Mouse (Mus musculus) adrenal gland, postnatal 25 days (tissue): ENCODE results near the gene Zbtb18. TPM values are rescaled to one million over a fixed set of nuclear protein-coding genes. Genes with fewer than 3 reads are reported as not detected.
"Not testable (repeated sequence)": the region's sequence is repeated elsewhere in the genome, so short reads cannot be mapped to it uniquely, and the experiment has no call there.

Experiments
- DNase-seq: peaks from one replicate; pipeline ENCODE4 v3.0.0; 2021; ENCODE audit warnings: mixed read lengths
- total RNA-seq: library from RNA; stranded (reverse); gene quantifications from 2 replicates; pipeline ENCODE4 v1.2.3, GENCODE M21; 2021

The Zbtb18 gene
- total RNA-seq, 1 experiment from 2014 or later: 25.8 TPM

DNA sequence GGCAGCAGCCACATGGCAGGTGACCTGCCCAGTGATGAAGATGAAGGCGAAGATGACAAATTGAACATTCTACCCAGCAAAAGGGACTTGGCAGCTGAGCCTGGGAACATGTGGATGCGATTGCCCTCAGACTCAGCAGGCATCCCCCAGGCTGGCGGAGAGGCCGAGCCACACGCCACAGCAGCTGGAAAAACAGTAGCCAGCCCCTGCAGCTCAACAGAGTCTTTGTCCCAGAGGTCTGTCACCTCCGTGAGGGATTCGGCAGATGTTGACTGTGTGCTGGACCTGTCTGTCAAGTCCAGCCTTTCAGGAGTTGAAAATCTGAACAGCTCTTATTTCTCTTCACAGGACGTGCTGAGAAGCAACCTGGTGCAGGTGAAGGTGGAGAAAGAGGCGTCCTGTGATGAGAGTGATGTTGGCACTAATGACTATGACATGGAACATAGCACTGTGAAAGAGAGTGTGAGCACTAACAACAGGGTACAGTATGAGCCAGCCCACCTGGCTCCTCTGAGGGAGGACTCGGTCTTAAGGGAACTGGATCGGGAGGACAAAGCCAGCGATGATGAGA, 5.5 kb downstream of the Zbtb18 start:
- DNase-seq: no peak

DNA sequence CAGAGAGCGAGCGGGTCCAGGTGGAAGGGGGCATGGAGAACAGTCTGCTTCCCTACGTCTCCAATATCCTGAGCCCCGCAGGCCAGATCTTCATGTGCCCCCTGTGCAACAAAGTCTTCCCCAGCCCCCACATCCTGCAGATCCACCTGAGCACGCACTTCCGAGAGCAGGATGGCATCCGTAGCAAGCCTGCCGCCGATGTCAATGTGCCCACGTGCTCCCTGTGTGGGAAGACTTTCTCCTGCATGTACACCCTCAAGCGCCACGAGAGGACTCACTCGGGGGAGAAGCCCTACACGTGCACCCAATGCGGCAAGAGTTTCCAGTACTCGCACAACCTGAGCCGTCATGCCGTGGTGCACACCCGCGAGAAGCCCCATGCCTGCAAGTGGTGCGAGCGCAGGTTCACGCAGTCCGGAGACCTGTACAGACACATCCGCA, 6.0 kb downstream of the Zbtb18 start:
- DNase-seq: no peak

DNA sequence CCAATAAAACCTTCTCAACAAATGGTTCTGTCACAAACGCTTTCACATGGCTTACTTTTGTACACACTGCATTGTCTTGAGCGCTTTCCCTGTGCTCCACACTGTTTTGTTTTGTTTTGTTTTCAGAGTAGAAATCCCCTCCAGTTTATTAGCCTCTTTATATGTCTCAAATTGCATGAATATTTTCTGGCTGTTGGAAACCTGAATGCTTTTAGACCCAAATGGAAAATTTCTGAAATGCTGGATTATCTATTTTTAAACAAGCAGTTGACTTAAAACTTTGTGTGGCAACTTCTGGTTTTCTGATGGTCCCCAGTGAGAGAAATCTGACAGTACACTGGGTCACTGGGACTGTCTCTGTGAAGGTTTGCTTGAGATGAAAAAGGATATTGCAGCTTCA, 6.8 kb downstream of the Zbtb18 start:
- no peak for DNase-seq

DNA sequence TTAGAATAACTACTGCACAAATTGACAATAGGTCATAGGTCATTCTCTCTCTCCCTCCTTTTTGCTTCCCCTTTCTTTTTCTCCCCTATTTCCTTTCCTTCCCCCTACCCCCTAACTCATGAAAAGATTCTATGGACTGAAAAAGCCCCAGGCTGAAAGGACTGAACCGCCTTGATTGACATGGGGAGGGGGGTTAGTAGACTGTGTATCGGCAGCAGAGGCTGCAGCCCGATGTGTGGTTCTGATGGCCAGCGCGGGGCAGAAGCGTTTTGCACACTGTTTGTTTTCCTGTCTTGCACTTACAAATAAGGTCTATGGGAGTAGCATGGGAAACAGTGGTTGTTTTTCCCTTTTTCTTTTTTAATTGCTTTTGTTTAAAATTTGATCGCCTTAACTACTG, 7.7 kb downstream of the Zbtb18 start:
- not testable (repeated sequence) for DNase-seq

DNA sequence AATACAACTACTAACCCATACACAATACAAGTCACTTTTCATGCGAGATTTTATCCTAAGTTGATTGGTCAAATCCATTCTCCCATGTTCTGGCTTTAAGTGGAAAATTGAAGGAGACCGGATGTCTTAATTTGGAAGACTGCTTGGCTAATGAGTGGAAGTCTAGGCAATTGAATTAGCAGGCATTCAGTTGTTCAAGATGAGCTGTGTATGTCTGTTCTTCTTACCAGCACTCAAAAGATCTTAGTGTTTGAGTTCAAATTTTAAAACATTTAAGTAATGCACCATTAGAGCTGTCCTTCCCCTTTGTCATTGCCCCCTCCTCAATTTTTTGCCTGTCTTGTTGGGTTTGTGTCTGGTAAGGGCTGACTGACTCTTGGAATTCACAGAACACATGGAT, 8.9 kb downstream of the Zbtb18 start:
- no peak for DNase-seq

DNA sequence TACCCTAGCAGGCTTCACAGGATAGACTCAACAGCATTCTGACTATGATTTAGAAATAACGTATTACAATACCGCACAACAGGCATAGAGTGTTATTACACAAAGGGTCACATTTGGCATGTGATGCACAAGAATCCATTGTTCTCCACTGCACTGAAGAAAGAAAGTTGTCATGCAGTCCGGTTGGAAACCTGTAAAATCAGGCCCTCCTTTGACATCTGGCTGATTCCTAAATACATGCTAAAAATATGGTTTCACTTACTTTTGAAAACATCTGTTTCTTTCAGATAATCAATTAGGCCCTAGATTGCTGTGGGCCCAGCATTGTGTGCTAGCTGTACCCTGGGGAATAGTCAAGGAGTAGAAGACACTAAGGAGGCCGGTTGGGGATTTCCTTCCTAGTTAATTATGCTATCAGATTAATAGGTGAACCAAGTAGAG, 9.9 kb downstream of the Zbtb18 start:
- no peak for DNase-seq

DNA sequence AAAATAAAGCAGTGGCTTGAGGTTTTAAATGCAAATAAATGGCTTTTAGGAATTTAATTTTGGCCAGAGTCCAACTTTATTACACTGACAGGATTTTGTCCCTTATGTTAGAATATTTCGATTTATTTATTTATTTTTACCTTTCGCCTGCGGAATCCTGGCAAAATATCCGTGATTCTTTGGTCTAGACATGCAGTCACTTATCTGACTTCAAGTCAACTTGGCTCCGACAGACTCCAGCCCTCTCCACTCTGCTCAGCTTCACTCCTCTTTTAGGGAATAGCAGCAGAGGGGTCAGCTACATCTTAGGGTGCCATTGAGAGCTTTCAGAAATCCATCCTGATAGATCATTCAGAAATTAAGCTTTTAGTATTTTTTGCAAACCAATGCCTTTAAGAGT, 10.8 kb downstream of the Zbtb18 start:
- no peak for DNase-seq

DNA sequence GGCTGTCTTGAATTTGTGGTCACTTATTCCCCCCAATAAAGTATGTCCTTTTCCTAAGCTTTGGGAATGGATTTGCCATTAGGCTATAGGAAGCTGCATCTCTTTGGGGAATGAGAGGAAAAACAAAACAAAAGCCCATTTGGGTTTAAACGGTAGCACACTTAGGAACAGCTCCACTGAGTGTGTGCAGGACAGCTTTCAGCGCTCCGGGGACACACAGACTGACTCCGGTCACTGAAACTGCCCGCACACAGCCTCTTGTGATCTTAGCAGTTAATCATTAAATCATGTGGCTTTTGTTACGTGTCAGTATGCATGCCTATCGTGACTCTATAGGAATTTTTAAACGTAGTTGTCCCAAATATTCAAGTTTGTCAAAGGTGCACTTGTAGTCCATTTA, 11.7 kb downstream of the Zbtb18 start:
- DNase-seq: no peak

DNA sequence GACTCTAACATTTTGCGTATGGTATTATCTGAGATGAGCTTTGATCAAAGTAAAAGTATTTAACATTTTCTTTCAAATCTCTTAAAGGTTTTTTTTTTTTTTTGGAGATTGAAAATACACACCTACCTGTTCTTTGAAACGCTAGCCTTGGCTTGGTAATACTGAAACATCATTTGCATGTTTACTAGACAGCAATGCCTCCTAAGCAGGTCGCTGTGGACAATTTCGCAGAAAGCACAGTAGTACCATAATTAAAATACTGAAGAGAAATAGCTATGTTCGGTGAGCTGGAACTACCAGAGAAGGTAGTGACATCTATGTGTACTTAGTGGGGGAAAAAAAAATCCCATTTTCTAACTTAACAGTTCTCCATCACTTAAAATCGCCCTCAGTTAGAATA, 12.3 kb downstream of the Zbtb18 start:
- DNase-seq: no peak

DNA sequence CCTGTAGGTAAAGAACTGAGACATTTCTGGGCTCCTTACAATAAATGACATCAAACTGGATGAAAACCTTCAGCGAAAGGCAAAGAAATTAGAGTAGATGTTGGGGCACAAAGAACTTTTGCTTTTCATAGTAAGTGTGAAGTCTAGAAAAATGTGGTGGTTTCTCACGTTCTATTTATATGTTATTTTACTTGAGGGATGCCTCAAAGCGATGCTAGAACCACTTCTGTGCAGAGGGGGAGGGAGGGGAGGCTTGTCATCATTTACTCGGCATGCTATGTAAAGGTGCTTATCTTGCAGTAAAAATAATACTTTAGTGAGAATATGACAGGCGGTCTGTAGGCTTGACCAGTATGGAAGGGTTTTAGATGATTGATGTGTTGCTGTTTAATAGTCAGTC, 13.3 kb downstream of the Zbtb18 start:
- no peak for DNase-seq

DNA sequence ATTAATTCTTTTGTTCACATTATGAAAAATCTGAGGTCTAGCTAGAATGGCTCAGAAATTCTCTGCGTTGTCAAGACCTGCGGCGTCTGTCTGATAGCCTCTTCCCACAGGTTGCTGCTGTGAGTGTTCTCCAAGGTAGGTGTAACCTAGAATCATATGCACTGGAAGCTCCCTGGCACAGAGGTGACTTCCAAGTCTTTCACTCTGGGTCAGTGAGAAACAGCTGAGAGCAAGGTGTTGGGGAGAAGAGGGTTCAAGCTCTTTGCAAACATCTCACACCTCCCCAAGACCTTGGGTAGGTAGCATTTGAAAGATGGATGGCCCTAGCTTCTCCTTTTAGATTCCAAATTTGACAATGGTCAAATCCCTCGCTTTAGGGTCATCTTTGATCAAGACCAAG, 14.1 kb downstream of the Zbtb18 start:
- no peak for DNase-seq

DNA sequence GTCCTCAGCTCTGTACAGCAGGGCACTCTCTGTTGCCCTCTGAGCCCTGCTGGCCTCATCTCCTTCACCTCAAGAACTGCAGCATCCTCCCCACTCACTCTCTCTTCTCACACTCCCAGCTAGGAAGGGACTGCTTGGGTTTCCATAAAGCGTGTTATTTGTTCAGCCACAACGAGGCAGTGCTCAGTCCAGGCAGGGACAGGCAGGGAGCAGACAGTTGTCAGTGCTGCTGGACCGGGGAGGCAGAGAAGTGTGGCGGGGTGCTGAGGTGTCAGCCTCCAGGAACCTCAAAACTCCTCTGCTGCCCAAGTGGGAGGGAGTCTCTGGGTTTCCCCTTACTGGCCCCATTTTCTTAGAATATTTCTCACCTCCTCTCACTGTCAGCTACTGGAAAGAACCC, 14.6 kb downstream of the Zbtb18 start:
- DNase-seq: no peak

DNA sequence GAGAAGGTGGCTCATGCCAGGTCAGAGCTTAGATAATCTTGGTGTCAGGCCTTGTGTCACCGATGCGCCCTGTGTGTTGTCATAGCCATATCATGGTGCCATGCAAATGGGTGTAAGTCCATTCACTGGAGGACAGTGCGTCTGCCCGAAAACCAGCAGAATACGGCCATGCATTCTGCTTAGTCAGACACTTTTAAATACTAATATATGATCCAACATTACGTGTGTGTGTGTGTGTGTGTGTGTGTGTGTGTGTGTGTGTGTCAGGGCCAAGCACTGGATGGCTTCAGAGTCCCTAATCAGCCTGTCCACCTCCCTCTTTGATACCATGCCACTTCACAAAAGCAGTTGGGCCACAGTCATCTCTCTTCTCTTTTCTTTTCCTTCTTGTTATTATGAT, 15.8 kb downstream of the Zbtb18 start:
- DNase-seq: no peak

DNA sequence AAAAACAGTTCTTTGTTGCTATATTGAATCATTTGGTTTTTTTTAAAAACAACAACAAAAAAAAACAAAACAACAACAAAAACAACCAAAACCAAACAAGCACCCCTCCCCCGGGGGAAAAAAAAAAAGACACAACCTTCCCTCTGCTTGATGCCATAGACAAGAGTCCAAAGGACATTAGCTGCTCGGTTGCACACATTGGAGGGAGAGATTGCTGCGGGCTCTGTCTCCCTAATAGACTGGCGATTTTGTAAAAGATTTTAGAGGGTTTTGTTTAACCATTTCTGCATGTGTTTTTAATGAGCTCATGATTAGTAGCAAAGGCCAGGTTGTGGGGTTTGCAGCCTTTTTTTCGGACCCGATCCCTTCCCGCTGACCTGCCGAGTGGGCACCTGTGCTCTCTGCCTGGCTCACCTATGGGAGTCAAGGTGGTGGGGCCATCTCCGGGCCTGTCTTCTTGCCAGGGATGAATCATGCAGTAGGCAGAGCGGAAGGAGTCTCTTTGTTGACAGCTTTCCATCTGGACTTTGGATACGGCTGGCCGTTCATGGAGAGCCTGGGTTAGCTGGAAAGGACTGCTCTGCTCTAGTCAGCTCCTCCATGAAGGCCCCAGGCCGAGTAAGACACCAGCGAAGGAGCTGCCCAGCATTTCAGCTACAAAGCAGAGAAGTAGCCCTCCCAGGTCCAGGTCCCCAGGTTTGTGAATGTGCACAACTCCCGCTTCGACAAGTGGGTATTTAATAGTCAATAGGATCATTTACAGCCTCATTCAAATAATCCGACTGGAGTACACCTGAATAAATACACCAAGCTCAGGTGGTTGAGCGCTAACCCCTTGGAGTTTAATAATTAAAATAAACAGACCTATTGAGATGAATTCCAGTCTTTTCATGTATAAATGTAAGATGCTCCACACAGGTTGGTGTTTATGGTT, 16.6 kb downstream of the Zbtb18 start:
- DNase-seq: no peak

DNA sequence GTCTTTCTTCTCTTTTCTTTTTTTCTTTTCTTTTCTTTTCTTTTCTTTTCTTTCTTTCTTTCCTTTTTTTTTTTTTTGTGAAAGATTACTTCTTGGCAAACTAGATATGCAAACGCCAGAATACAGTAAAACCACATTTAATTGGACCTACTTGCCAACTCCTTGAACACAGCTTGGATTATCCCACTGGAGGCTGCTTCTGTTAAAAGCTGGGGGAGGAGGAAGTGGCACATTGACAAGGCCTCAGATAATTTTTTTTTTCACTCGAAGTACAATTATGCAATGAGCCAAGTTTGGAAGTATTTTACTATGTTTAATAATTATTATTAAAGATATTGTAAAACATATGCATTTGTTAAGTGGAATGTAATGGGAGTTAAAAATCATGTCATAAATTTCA, 17.4 kb downstream of the Zbtb18 start:
- DNase-seq: no peak

DNA sequence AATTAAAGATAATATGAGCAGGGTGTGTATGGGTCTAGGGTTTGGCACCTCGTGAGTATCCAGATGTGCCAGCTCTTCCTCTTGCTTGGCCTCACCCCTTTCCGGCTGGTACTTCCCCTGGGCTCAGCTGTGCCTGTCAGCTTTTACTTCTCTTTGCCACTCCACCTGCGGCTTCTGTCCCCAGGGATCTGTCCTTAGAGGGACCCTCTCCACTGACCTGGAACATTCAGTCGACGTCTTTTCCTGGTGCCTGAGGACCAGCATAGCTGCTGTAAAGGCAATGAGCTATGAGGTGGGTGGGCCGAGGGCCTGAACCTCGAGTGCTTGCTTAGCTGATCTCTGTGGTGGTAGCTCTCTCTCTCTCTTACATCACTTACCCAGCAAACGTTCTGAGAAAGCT, 25.0 kb downstream of the Zbtb18 start:
- no peak for DNase-seq

DNA sequence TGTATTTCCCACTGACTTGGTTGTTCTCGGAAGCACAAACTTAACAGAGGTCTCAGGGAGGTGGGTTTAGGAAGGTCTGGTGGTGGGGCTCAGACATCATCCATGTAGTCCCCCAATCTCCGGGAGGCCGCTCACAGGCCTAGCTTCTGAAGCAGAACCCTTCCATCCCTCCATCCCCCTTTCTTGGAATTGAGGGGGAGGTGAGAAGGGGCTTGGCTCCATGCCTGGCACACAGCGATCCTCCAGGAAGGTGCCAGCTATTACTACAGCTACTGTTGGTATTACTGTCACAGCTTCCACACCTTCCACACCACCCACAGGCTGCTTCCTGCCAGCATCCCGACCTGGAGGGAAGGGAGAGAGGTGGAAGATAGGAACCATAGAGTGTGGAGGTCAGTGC, 26.3 kb downstream of the Zbtb18 start:
- no peak for DNase-seq

DNA sequence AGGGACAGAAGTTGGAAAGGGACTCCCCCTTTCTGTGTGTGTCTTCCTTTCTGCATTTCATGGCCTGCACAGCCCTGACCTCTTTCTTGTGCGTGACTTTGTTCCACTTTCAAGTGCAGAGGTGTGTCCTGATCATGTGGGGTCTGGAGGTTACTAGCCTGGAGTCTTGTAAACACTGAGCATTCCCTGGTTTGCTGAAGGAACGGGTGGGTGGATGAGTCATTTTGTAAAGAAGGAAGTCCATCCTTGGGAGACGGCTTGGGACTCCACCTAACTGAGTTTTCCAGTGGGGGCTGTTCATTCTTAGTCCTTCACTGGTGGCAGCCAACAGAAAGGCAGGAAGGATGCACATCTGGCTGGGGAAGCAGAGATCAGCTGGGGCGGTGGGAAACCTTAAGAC, 27.9 kb downstream of the Zbtb18 start:
- DNase-seq: no peak

DNA sequence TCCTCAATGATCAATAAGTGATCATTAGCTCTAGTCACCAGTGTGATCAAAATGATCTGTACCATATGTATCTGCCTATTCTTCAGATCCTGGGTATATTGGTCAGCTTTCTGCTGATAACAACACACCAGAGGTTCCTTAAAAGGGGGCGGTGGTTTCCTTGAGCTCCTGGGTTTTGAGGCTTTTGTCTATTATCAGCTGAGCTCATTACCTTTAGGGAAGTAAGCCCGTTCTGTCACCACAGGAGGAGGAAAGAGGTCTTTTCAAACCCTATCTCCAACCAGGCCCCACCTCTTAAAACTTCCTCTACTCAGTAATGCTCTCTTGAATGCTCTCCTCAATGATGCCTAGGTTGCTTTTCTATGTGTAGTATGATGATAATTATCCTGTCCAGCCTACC, 28.8 kb downstream of the Zbtb18 start:
- DNase-seq: no peak

DNA sequence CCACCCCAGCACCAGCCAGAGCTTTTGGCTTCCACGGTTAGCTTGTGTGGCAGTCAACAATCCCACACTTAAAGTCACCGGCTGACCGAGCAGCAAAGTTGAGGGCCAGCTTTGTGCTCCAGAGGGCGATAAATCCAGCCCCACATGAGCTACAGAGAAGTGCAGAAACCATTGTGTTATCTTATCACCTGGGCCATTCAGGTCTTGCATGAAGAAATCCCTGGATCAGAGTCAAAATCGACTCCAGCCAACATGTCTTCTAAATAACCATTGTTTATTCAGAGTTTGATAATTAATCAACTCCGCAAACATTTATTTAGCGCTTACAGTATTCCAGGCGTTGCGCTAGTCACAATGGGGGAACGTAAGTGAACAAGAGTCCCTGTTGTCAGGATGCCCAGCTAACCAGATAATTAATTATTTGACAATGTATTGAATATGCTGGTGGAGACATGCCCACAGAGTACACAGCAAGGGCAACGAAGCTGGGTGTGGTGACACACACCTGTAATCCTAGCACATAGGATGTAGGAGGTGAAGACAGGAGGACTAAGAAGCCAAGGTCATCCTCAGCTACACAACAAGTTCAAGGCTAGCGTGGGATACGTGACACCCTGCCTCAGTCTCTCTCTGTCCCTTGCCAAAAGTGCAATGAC, 33.5 kb downstream of the Zbtb18 start:
- DNase-seq: no peak

DNA sequence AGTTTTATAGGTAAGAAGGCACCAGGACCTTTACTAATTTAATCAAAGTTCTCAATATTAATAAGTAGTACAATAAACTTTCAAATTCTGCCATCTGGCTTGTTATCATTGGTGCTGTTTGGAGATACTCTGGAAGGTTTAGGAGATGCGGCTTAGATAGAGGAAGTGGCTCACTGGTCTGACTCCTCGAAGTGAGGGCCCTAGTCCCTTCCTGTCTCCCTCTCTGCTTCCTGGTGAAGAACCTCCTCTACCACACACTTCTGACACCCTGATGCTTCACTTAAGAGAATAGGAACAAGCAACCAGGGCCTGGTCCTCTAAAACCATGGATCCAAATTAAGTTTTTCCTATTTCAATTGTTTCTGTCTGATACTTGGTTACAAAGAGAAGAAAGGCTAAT, 36.4 kb downstream of the Zbtb18 start:
- DNase-seq: no peak

DNA sequence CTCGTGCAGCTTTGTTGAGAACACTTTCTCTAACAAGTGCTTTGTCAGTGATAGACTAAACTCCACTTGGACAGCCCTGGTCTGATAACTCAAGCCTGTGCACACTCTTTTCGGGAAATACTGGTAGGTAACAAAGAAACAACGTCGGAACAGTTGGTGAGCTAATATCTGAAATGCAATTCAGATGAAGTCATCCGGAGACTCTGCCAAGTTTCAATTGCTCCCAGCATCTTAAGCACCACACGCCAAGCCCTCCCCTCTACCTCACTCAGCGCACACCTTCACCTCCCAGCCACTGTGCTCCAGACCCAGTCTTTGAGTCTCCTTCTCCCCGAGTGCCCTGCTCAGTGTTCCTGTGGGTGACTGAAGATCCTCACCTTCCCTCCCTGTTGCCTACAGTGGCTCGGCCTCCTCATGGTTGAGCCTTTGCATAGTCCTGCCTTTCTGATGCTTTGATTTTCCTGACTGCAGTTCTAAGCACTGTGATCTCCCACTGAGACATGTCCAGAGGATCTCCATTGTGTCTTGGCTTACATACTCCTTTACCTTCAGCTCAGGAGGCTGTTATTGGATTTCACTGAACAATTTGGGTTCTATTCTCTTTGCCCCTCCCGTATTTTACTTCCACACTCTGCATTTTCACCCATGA, 37.3 kb downstream of the Zbtb18 start:
- DNase-seq: no peak

DNA sequence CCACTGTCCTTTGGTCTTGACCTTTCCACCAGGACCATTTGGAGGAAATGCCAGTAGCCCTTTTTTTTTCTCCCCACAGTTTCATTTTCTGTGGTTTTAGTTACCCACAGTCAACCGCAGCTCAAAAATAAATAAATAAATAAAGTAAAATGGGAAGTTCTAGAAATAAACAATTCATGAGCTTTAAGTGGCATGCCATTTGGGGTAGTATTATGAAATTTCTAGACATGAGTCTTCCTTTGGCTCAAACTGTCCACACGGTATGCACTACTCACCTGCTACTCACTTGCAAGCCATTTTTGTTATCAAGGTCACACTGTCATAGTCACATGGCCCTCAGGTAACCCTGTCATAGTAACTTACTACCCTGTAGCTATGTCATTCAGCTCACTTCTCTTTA, 41.5 kb downstream of the Zbtb18 start:
- no peak for DNase-seq
